Mouse (Mus musculus) heart, postnatal 14 days (tissue): ENCODE results near the gene Wipi1. TPM values are rescaled to one million over a fixed set of nuclear protein-coding genes. Genes with fewer than 3 reads are reported as not detected.

ENCODE experiments used
- DNase-seq, 2 experiments: peaks; one replicate each; pipeline ENCODE4 v3.0.0; 2021 to 2022
- intact Hi-C: fragments of 180-260 bp; cut with DNase I; formaldehyde crosslinking; loops from one replicate; pipeline ENCODE4 v1.15.1; 2025
- total RNA-seq, 2 experiments: library from RNA; stranded (reverse); gene quantifications; 2 replicates each; pipeline ENCODE4 v1.2.3; 2021

Gene Wipi1
- total RNA-seq, 2 experiments from 2014 or later: 98.4 to 101 TPM

DNA sequence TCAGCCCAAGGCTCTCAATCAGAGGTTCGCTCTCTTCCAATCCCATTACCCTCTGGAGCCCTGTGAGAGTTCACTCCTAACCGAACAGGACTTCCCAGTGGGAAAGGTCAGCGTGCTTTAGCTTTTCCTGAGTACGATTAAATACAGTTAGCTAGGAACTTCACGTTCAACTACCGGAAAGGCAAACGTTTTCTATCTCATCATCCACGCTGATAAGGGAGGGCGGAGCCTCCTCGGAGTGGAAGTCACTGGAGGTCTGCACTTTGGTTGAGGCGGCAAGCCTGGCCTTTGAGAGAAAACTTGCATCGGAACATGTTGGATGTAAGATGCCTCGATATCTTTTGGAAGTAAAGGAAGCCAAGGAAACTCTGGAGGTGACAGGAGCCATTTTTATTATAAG is 24.7 kb downstream of the Wipi1 start:
- no peak for DNase-seq
- intact Hi-C loops: no loop called here

DNA sequence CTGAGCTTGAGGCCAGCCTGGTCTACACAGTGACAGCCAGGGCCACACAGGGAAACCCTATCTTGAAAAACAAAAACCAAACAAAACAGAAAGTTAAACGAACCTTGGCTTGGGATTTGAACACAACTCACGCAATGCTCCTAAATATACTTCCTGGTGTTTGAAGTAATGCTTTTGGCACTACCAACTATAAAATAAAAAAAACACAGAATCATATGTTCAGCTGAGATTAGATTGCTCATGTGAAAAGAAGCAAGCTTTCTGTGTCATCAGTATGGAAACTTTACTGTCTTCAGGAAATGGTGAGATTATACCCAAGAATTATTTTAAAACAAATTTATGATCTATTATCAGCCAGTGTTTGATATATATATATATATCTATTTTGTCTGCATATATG is 25.3 kb downstream of the Wipi1 start:
- intact Hi-C loops: no loop called here
- DNase-seq: no peak

DNA sequence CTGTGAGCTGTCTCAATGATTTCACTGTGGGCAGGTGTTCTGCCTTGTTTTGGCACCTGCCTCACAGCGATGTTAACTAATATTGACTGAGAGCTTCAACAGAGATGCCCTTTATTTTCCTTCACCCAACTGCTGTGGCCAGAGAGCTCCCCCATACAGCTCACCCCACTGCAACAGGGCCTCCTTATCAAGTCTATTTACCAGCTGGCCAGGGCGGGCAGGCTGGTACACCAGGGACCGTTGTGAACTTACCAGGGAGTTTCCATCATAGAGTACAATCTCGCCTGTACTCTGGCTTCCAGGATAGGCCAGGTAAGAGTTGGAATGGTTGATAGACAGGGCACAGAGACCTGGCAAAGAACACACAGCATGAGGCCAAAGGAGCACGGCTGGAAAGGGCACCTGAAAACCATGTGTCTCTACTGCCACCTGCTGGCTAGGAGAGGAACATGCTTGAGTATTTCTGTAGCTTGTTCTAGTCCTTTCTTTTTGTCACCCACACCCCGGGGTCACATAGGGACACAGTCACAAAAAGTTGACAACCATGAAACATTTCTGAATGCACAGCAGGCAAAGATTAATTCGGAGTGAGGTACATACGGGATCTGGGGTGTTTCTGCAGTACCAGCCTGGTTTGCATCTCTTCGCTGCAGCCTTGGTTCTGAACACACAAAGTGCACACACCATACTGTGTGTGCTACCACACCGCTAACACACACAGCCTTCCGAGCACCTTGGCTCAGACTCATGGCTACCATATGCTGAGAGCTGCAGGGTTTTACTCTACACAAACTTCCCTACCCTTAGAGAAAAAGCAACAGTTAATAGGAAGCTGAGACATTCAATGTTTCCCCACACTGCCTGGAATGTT is 26.7 kb downstream of the Wipi1 start:
- intact Hi-C loops: loop anchor here (1.0 to 2.0 kb wide), 3 partner anchors 140 to 340 kb away; no protein-coding TSS in a partner anchor
- peak; percentile 75 to 86 for DNase-seq

DNA sequence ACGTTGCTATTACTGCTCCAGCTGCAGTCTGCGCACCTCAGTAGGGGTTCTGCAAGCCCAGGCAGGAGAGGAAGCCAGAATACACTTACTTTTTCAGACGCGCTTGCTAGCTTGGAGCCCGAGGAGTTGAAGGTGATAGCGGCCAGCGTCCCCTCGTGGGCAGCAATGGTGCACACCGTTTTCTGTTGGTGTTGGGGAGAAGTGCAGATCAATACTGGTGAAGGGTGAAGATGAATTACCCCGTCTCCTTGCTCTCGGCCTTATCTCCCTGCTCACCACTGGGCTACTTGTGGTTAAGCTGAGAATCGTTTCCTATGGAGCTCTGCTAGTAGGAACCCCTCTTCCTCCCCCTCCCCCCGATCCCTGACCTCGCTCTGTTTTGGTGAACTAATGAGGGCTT is 27.8 kb downstream of the Wipi1 start:
- no peak for DNase-seq
- intact Hi-C loops: loop anchor here (2.0 kb wide), 1 partner anchor 339 kb away; no protein-coding TSS in a partner anchor

DNA sequence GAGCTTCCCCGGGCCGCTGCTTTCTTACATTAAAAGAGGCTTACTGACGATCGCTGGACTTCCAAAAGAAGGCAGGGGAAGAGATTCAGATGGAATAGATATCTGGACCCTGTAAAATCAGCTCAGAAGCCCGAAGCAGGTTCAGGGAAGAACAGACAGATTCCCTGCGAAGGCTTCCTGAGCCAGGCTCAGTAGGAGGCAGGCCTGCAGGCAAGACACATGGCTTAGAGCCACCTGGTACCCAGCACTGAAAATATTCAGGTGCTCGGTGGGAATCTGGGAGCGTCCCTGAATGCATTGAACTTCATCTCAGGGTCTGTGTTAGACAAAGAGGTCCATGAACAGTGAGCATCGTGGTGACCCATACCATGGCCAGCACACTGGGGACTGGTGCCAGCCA is 31.8 kb downstream of the Wipi1 start:
- DNase-seq: no peak
- intact Hi-C loops: no loop called here

DNA sequence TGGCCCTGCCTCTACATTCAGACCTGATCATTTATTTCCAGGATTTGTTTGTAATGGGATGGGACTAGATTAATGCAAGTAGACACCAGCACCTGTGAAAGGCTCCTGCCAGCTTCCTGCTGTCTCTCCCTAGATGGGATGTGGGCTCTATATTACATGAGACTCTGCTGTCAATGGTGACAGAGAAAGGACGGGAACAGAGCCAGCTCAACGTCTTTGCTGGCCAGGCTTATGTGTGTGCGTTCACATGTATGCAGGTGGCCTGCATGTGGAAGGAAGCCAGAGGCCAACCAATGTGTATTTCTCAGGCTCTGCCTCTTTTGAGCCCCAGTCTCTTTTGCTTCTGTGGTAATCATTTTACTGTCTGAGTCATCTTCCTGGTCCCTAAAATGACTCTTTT is 33.2 kb downstream of the Wipi1 start:
- no peak for DNase-seq
- intact Hi-C loops: no loop called here

DNA sequence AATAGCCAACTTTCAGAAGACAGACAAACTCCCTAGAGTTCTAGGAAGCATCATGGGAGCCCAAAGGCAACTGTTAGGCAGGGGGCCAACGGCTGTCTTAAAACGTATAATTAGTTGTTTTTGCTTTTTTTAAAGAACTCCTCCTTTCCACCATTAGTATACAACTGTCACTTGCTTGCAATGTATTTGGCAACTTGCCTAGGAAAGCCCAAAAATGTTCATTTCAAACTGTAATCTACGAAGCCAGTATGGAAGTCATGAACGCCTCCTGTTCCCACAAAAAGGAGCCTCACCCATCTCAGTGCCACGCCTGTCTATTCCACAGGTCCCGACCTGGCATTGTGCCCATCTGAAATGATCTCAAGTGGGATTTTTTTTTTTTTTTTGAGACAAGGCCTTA is 35.9 kb downstream of the Wipi1 start:
- no peak for DNase-seq
- intact Hi-C loops: no loop called here

DNA sequence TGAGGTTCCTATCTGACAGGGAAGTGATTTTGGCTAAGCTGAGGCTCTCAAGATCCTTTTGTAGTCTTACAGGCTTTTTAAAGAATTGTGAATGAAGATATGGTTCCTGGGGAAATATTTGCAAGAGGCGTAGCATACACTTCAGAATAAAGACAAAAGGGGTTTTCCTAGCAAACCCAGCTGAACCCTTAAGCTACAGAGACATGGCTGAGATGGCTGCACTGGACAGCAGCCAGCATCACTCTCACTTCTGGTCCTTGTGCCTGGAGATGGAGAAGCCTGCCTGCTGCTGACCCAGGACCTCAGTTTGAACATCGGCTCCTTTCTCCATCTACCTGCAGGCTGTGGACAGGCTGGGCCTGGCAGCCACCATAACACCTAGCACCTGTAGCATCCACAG is 37.2 kb downstream of the Wipi1 start:
- intact Hi-C loops: no loop called here
- DNase-seq: no peak

DNA sequence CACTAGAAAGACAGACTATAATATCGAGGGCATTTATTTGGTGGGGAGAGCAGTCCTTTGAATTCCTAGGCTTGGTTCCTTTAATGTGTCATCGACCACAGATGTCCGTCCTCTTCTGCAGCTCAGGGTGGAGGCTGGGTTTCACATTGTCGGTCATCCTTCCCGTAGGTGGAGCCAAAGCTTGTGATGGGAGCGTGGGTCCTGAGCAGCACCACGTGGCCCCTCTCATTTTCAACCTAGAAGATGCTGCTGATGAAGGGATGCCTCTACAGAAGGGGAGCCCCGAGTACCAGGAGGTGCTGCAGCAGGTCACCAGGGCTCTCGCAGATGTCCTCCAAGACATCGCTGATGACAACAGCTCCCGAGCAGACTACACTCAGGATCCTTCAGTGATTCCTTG is 39.7 kb downstream of the Wipi1 start:
- DNase-seq: no peak
- intact Hi-C loops: no loop called here

DNA sequence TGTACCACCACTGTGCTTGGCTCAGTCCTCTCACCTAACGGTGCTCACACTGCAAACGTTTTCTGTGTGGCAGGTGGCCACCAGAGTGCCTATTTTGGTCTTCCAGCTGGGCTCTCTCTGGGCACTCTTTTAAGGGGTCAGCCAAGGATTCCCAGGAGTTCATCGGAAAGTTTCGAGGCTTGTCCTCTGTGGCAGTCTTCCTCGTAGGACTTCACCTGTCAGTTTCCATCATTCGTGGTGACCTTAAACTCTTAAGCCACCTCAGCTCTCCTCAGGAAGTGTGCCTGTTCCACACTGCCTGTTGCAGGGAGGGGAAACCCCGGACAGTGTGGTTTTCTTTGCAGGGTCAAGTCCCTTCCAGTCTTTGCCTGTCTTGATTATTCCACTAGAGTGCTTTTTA is 42.0 kb downstream of the Wipi1 start:
- DNase-seq: peak; percentile 34 to 53
- intact Hi-C loops: no loop called here

DNA sequence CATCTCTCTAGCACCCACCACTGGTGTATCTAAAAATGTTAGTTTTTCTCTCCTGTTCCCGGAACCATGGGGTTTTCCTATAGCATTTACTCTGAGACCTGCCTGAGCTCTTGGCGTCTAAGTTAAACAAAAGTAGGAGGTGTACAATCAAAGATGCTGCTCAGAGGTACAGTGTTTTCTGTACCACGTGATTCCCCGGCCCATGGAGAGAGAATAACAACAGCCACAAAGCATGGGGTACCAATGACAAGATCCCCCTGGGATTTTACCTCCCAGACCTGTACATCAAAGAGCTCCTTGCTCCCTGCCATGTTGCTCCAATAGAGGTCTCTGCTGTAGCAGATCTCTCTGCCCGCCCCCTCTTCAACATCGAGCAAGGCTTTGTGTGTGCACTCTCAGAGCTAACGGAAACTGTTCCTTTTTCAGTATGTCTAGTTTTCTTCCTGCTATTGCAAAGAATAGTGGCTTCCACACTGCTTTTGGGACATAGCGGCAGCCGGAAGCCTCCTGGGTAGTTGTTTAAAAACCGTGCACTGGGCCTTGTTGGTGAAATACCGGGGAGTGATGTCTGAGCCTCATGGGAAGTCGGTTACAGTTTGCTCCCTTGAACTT is 42.7 kb downstream of the Wipi1 start:
- no peak for DNase-seq
- intact Hi-C loops: no loop called here

DNA sequence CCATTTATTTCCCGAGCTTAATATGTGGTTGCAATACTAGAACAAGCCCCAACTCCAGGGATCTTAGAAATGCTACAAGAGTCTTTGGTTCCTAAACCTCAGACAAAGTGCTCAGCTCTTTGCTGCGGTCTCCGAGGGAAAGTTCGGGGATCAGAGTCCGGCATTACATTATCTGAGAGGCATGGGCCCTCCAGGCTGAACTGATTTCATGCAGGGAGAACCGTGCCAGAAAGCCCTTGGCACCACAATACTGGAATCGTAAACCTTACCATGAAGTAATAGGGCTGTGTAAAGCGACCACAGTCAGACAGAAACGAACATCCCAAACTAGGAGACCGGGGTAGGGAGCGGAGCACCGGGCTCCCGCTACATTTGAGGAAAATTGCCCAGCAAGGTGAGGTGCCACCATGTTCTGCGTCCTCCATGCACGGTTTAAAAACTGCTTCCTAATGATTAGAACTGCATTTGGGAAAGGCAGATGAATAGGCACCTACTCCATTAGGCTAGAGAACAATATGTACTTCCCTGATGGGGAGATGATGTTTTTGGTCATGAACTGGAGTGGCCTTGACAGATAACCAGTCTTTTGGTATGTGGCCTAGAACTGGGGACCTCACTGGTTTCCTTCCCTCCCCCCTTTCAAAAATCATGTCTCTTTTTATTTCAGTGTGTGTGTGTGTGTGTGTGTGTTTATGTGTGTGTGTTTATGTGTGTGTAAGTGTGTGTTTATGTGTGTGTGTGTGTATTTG is 47.1 kb downstream of the Wipi1 start:
- no peak for DNase-seq
- intact Hi-C loops: loop anchor here (5.0 kb wide), 1 partner anchor 92 kb away; the partner anchor contains the start of genes Arsg and Slc16a6

DNA sequence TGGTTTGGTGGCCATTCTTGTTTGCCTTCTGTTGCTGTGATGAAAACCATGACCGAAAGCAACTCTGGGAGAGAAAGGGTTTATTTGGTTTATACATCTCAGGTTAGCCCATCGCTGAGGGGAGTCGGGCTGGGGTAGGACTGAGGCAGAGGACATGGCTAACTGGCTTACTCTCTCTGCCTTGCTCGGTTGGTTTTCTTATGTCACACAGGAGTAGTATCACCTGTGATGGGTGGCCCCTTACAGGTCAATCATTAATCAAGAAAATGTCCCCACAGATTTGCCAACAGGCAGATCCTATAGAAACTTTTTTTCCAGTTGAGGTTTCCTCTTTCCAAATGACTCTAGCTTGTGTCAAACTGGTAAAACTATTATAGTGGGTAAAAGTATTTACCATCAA is 48.1 kb downstream of the Wipi1 start:
- DNase-seq: no peak
- intact Hi-C loops: loop anchor here (5.0 kb wide), 1 partner anchor 91 kb away; the partner anchor contains the start of genes Arsg and Slc16a6

DNA sequence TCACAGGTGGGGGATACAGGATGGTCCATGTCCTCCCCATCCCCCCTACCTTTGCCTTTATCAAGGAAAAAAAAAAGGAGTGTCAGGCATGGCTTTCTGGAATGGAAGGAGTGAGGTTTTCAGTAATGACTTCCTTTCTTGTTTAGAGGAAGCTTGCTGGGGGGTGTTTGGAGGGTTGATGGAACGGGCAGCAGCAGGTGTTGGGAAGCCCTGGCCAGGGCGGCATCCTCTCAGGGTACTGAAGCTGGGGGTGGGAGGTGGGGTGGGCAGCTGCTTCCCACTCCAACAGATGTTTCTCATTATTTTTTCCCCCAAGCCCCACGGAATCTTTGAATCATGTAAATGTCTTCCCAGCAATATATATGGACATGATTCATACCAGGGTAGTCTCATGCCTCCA is 50.3 kb downstream of the Wipi1 start:
- intact Hi-C loops: loop anchor here (5.0 kb wide), 1 partner anchor 89 kb away; the partner anchor contains the start of genes Arsg and Slc16a6
- no peak for DNase-seq

DNA sequence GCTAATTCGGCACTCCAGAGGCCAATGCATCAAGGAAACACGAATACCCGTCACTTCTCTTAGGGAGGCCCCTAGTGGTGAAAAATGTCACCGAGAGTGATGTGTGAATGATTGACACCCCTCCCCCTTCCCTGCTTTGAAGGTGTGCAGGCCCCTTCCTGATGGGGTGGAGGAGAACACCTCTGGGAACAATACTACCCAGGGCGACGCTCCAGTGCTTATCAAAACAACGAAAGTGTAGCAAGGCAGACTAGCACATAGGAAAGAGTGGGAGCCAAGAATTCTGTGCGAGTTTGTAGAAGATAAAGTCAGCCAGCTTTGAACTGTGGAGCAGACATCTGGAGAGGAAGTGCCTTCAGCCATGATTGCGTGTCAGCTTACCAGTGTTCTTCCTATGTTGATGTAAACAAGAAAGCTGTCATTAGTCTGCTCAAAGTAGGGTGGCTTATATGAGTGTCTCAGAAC is 50.9 kb downstream of the Wipi1 start:
- peak; percentile 38 to 59 for DNase-seq
- intact Hi-C loops: loop anchor here (5.0 kb wide), 1 partner anchor 89 kb away; the partner anchor contains the start of genes Arsg and Slc16a6

DNA sequence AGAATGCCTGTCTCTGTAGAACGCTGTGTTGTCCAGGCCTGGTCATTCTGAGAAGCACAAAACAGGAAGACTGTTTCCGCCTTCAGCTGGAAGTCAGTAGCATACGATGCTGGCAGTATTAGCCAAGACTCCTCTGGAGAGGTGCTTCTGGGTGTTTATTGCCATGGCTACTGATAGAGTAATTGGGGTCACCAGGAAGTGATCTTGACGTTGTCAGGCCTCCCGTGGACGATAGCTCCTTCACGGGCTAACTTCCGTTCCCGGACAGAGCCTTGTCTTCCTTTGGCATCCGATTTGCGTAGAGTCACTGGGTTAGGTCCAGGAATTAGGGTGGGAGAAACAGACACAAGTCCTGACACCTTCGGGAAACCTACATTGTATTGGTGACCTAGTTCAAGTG is 52.5 kb downstream of the Wipi1 start:
- intact Hi-C loops: loop anchor here (5.0 kb wide), 1 partner anchor 112 kb away; no protein-coding TSS in a partner anchor
- no peak for DNase-seq

DNA sequence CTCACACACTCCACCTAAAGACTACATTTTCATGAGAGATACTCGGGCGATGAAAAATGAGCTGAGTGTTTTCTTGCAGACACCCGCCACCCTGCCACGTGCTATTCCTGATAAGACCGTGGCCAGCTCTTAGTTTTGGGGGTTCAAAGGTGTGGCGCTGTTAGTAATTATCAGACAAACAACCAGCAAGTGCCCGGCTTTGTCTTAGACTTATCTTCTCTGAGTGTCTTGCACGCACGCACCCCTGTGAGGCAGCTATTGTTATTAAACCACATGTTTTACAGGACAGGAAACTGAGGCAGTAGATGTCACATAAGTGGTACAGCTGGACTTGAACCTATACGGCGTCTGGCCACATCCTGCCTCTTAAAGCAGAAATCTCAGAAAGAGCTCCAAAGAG is 54.3 kb downstream of the Wipi1 start:
- intact Hi-C loops: loop anchor here (5.0 kb wide), 1 partner anchor 110 kb away; no protein-coding TSS in a partner anchor
- no peak for DNase-seq

DNA sequence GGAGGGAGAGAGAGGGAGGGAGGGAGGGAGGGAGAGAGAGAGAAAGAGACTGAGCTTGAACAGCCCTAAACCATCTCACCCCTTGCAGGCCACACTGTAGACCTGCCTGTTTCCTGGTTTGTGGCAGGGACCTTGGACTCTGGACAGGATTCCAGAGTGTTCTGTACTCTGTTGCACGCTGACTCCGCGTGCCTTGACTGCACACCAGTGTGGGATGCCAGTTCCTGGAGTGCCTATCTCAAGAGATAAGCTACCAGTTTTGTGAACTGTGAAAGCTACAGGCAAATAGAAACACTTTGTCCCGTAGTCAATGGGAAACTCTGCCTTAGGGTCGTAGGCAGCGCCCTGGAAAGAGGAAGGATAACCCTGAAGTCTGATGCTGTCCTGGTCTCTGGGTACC is 55.6 kb downstream of the Wipi1 start:
- no peak for DNase-seq
- intact Hi-C loops: loop anchor here (5.0 kb wide), 1 partner anchor 109 kb away; no protein-coding TSS in a partner anchor

DNA sequence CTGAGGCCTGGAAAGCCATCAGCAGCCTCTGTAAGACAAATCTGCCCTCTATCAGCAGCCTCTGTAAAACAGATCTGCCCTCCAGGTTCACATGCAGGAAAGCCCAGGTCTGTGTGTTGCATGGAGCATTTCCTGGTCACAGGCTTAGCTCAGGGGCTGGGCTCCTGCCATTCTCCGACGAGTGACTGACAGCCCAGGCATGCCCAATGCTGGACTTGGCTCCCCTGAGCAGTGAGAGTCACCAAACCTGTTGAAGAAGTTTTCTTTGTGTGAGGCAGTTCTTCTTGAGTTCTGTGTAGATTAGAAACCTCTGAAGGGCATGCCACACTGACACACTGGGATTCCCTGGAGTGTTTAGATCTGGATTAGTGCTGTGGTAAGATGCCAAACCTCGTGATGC is 57.3 kb downstream of the Wipi1 start:
- intact Hi-C loops: loop anchor here (5.0 kb wide), 1 partner anchor 52 kb away; no protein-coding TSS in a partner anchor
- no peak for DNase-seq

DNA sequence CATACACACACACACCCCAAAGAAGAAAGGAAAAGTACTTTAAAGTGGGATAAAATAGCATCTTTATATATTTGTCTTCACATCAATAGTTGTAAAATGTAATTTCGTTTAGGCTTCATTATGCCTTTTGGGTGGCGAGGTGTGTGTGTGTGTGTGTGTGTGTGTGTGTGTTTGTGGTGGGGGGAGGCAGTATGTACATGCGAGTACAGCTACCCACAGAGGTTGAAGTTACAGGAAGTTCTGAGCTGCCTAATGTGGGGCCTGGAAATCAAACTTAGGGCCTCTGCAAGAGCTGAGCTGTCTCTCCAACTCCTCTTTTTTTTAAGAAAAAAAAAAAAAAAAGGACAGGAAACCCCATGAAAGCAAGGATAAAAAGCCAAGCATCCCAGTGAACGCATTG is 57.8 kb downstream of the Wipi1 start:
- no peak for DNase-seq

More for the DNA sequence above, 57.8 kb downstream of the Wipi1 start:
- intact Hi-C loops: loop anchor here (5.0 kb wide), 1 partner anchor 52 kb away; no protein-coding TSS in a partner anchor
